Mouse (Mus musculus) lung, embryonic 14.5 days (tissue): ENCODE measurements around the gene Lyst. TPM values are rescaled to one million over a fixed set of nuclear protein-coding genes. Genes with fewer than 3 reads are reported as not detected.

Experiments
- ATAC-seq: fragments of 200-750 bp; cut with Nextera tagmentation; 2 replicates; pipeline ENCODE4 v1.8.0; 2017; ENCODE audit warnings: mild to moderate bottlenecking, moderate TSS enrichment, moderate library complexity; ENCODE audit not compliant: insufficient read depth
- DNase-seq: peaks from one replicate; pipeline ENCODE4 v3.0.0-alpha.2; 2015
- H3K27ac ChIP-seq: fragments of 300-500 bp; sonication (generic); 2 replicates; pipeline ENCODE4 v1.5.1; 2014; ENCODE audit warnings: low read depth, mild to moderate bottlenecking, moderate library complexity
- H3K27me3 ChIP-seq: fragments of 300-500 bp; sonication (generic); 2 replicates; pipeline ENCODE4 v1.6.1; 2014; ENCODE audit warnings: low read length, control low read depth; ENCODE audit not compliant: insufficient read depth
- H3K36me3 ChIP-seq: fragments of 300-500 bp; sonication (generic); 2 replicates; pipeline ENCODE4 v1.6.1; 2014; ENCODE audit warnings: control low read depth; ENCODE audit not compliant: insufficient read depth
- H3K4me1 ChIP-seq: fragments of 300-500 bp; sonication (generic); 2 replicates; pipeline ENCODE4 v1.6.1; 2014; ENCODE audit warnings: antibody characterized with exemption, control low read depth; ENCODE audit not compliant: insufficient read depth
- H3K4me2 ChIP-seq: fragments of 300-500 bp; sonication (generic); 2 replicates; pipeline ENCODE4 v1.6.1; 2014; ENCODE audit warnings: mild to moderate bottlenecking
- H3K4me3 ChIP-seq: fragments of 300-500 bp; sonication (generic); 2 replicates; pipeline ENCODE4 v1.5.1; 2014; ENCODE audit warnings: low read depth, low read length
- H3K9ac ChIP-seq: fragments of 300-500 bp; sonication (generic); 2 replicates; pipeline ENCODE4 v1.6.1; 2014
- H3K9me3 ChIP-seq: fragments of 300-500 bp; sonication (generic); 2 replicates; pipeline ENCODE4 v1.6.1; 2016; ENCODE audit warnings: low read depth, low read length, control low read depth
- CTCF ChIP-seq: IDR thresholded peaks from 2 replicates; pipeline ENCODE4 v1.5.1; 2016; ENCODE audit warnings: antibody characterized with exemption, low read depth
- WGBS: fragments of 180-500 bp; shearing (Covaris S2); extraction: QIAGEN DNeasy Blood & Tissue Kit; methylation state at CpG from one replicate; pipeline ENCODE4 v1.1.7; 2014; 5-methylcytosine and 5-hydroxymethylcytosine counted together
- polyA plus RNA-seq: library from polyadenylated mRNA; unstranded; fragments of >200 nt; fragmentation: Nextera tagmentation; extraction: Ambion mirVana; gene quantifications from 2 replicates; pipeline ENCODE4 v1.2.1, GENCODE M21; 2014

The Lyst gene
- polyA plus RNA-seq, 1 experiment from 2014 or later = 5.1 TPM

GRCm38 (mm10) chr13:13798775-13799174, 208.6 kb downstream of the Lyst start:
- 68% methylated on average over 8 of the region's 8 CpGs for WGBS
- no peak overlapping the region for H3K4me3 ChIP-seq
- no peak overlapping the region for H3K4me2 ChIP-seq
- no peak for TF ChIP-seq CTCF
- H3K27ac ChIP-seq = no peak overlapping the region
- no peaks in the 10 kb centered on the region for H3K27me3 ChIP-seq
- H3K9me3 ChIP-seq = no peaks in the 10 kb centered on the region
- H3K36me3 ChIP-seq = no peaks in the 10 kb centered on the region
- DNase-seq (no peak), ATAC-seq (no peak)
- no peaks in the 10 kb centered on the region for H3K4me1 ChIP-seq
- no peak overlapping the region for H3K9ac ChIP-seq

GRCm38 (mm10) chr13:13808337-13809132, 218.3 kb downstream of the Lyst start:
- Histone ChIP-seq H3K27me3 (no peaks in the 10 kb centered on the region), H3K9ac (no peak overlapping the region), H3K4me2 (no peak overlapping the region), H3K9me3 (no peaks in the 10 kb centered on the region), H3K4me3 (no peak overlapping the region), H3K36me3 (no peaks in the 10 kb centered on the region), H3K4me1 (no peaks in the 10 kb centered on the region), H3K27ac (no peak overlapping the region)
- WGBS = 31% methylated on average over 11 of the region's 11 CpGs
- peak; percentile 17 for DNase-seq
- TF ChIP-seq CTCF = no peak
- ATAC-seq = no peak

GRCm38 (mm10) chr13:13810885-13811284, 220.7 kb downstream of the Lyst start:
- Histone ChIP-seq H3K4me3 (no peak overlapping the region), H3K27ac (no peak overlapping the region), H3K27me3 (no peaks in the 10 kb centered on the region), H3K36me3 (no peaks in the 10 kb centered on the region), H3K4me2 (no peak overlapping the region), H3K9ac (no peak overlapping the region), H3K4me1 (no peaks in the 10 kb centered on the region), H3K9me3 (no peaks in the 10 kb centered on the region)
- WGBS = 74% methylated on average over 7 of the region's 7 CpGs
- ATAC-seq (peak; percentile 38; the same call in 1 of the 2 replicates), DNase-seq (no peak)
- TF ChIP-seq CTCF = no peak

GRCm38 (mm10) chr13:13818696-13819095, 228.5 kb downstream of the Lyst start:
- H3K36me3 ChIP-seq = no peaks in the 10 kb centered on the region
- H3K4me2 ChIP-seq = no peak overlapping the region
- DNase-seq (no peak), ATAC-seq (no peak)
- H3K9me3 ChIP-seq = no peaks in the 10 kb centered on the region
- no peak for TF ChIP-seq CTCF
- no peak overlapping the region for H3K4me3 ChIP-seq
- 73% methylated on average over 3 of the region's 3 CpGs for WGBS
- no peaks in the 10 kb centered on the region for H3K4me1 ChIP-seq
- H3K27ac ChIP-seq = no peak overlapping the region
- no peak overlapping the region for H3K9ac ChIP-seq
- H3K27me3 ChIP-seq = no peaks in the 10 kb centered on the region

- no peaks in the 10 kb centered on the region for H3K27me3 ChIP-seq
- no peak overlapping the region for H3K9ac ChIP-seq
- TF ChIP-seq CTCF = no peak
- WGBS = 69% methylated on average over 7 of the region's 7 CpGs
- no peak overlapping the region for H3K4me2 ChIP-seq
- no peaks in the 10 kb centered on the region for H3K4me1 ChIP-seq
- no peak overlapping the region for H3K4me3 ChIP-seq
- H3K27ac ChIP-seq = no peak overlapping the region
- H3K9me3 ChIP-seq = no peaks in the 10 kb centered on the region
- ATAC-seq (no peak), DNase-seq (no peak)
- no peaks in the 10 kb centered on the region for H3K36me3 ChIP-seq
These were observed 230.3 kb downstream of the Lyst start for GRCm38 (mm10) chr13:13820234-13821123.

GRCm38 (mm10) chr13:13824946-13825345, 234.7 kb downstream of the Lyst start:
- Histone ChIP-seq H3K36me3 (no peaks in the 10 kb centered on the region), H3K4me1 (no peaks in the 10 kb centered on the region), H3K4me3 (no peak overlapping the region), H3K4me2 (no peak overlapping the region), H3K27ac (no peak overlapping the region), H3K9ac (no peak overlapping the region), H3K27me3 (no peaks in the 10 kb centered on the region), H3K9me3 (no peaks in the 10 kb centered on the region)
- 91% methylated on average over 7 of the region's 7 CpGs for WGBS
- ATAC-seq = no peak
- no peak for DNase-seq
- TF ChIP-seq CTCF = no peak

GRCm38 (mm10) chr13:13826533-13826932, 236.3 kb downstream of the Lyst start:
- ATAC-seq (no peak), DNase-seq (no peak)
- TF ChIP-seq CTCF = no peak
- H3K9ac ChIP-seq = no peak overlapping the region
- 78% methylated on average over 6 of the region's 6 CpGs for WGBS
- no peaks in the 10 kb centered on the region for H3K27me3 ChIP-seq
- H3K36me3 ChIP-seq = no peaks in the 10 kb centered on the region
- no peak overlapping the region for H3K4me3 ChIP-seq
- no peaks in the 10 kb centered on the region for H3K4me1 ChIP-seq
- no peaks in the 10 kb centered on the region for H3K9me3 ChIP-seq
- no peak overlapping the region for H3K27ac ChIP-seq
- no peak overlapping the region for H3K4me2 ChIP-seq
